Mouse (Mus musculus): ENCODE data around the gene Haus6. TPM values are rescaled to one million over a fixed set of nuclear protein-coding genes. Genes with fewer than 3 reads are reported as not detected.
A peak's percentile ranks its signal among the peaks of the same experiment; 100 is the strongest.

Gene Haus6
- total and polyA plus RNA-seq, 3 experiments, result 23.4 to 35.9 (median 26.3) TPM

GRCm38 (mm10) chr4:86580056-86580455, 31.8 kb downstream of the Haus6 start (continued):
- TF ChIP-seq E2F4 (IDR thresholded peaks at IDR 0.05; ENCODE audit: insufficient replicate concordance, low read depth, low read length), result no peak
- peak; percentile 94 for TF ChIP-seq EP300 (IDR thresholded peaks at IDR 0.05; ENCODE audit: low read length)
- TF ChIP-seq POLR2AphosphoS2 (IDR thresholded peaks at IDR 0.05; ENCODE audit: low read depth, low read length), result no peak
- no peak for TF ChIP-seq RCOR1 (conservative IDR thresholded peaks at IDR 0.05; ENCODE audit: low read depth, low read length)
- TF ChIP-seq ELF1 (IDR thresholded peaks at IDR 0.05; ENCODE audit: low read depth, low read length), result no peak
- TF ChIP-seq SMC3 (IDR thresholded peaks at IDR 0.05; ENCODE audit: low read depth, low read length), result no peak
- no peak for TF ChIP-seq CTCF (conservative IDR thresholded peaks at IDR 0.05 in 1 of 2, IDR thresholded peaks at IDR 0.05 in 1 of 2; ENCODE audit: low read depth in 2 of 2, low read length in 2 of 2)
- no peak for TF ChIP-seq MXI1 (IDR thresholded peaks at IDR 0.05; ENCODE audit: low read depth, low read length)
- TF ChIP-seq NELFE (IDR thresholded peaks at IDR 0.05; ENCODE audit: low read depth, low read length), result no peak

- peaks cover 10 to 47% of the 10 kb centered on the region in 2 experiments for H3K4me1 ChIP-seq (ENCODE audit: control insufficient read depth in 1 of 2, insufficient read depth in 2 of 2)
- no peak for DNase-seq (ENCODE audit: extremely low read depth)
Observed at GRCm38 (mm10) chr4:86576630-86577225, 35.1 kb downstream of the Haus6 start.

GRCm38 (mm10) chr4:86576120-86576541, 35.7 kb downstream of the Haus6 start:
- in situ Hi-C loops (cut with MboI; ENCODE audit: low pct_ligation_motif_present, low pct_unique_long_range_greater_than_20kb, low sequenced_read_pairs) (loop anchor here (5.0 to 10.0 kb wide), 2 partner anchors 34 to 109 kb away; no protein-coding TSS in a partner anchor), dilution Hi-C loops (cut with MboI; ENCODE audit: extremely low pct_ligation_motif_present, extremely low pct_unique_long_range_greater_than_20kb, low sequenced_read_pairs) (no loop called here)
- Histone ChIP-seq H3K36me3 (replicated peaks in 1 of 2; ENCODE audit: control insufficient read depth in 1 of 2, insufficient read depth in 1 of 2, low read length in 1 of 2) (peaks cover 0 to 18% of the 10 kb centered on the region in 2 experiments), H3K27me3 (replicated peaks) (no peaks in the 10 kb centered on the region), H3K9me3 (replicated peaks; ENCODE audit: low read length) (no peaks in the 10 kb centered on the region), H3K4me2 (ENCODE audit: insufficient read depth, low read depth, poor library complexity, severe bottlenecking) (peak overlapping the region; percentile 79; the same call in 1 of the 2 replicates), H3K4me1 (ENCODE audit: control insufficient read depth in 1 of 2, insufficient read depth in 2 of 2) (peaks cover 10 to 43% of the 10 kb centered on the region in 2 experiments), H3K9ac (ENCODE audit: insufficient read depth, low read depth) (peak overlapping the region; percentile 86), H3K4me3 (replicated peaks in 1 of 3; ENCODE audit: low read depth in 2 of 3, low read length in 2 of 3, poor library complexity in 1 of 3) (peak overlapping the region; percentile 93 to 94 (median 94)), H3K79me2 (replicated peaks; ENCODE audit: control insufficient read depth, extremely low read depth, insufficient read depth, poor library complexity, severe bottlenecking) (peaks cover 33% of the 10 kb centered on the region), H3K27ac (ENCODE audit: insufficient read depth, low read depth) (peak overlapping the region; percentile 94)
- TF ChIP-seq MAX (IDR thresholded peaks at IDR 0.05; ENCODE audit: low read length) (0 out of 2 replicates have a peak, but pooled peaks have one; percentile 20), MXI1 (IDR thresholded peaks at IDR 0.05; ENCODE audit: low read depth, low read length) (0 out of 2 replicates have a peak, but pooled peaks have one; percentile 20), MYC (IDR thresholded peaks at IDR 0.05; ENCODE audit: low read depth, low read length) (no peak), SIN3A (IDR thresholded peaks at IDR 0.05; ENCODE audit: low read length) (peak; percentile 64)
- DNase-seq (ENCODE audit: extremely low read depth), result no peak

More at GRCm38 (mm10) chr4:86576630-86577225, 35.1 kb downstream of the Haus6 start:
- Histone ChIP-seq H3K36me3 (replicated peaks in 1 of 2; ENCODE audit: control insufficient read depth in 1 of 2, insufficient read depth in 1 of 2, low read length in 1 of 2) (peaks cover 0 to 20% of the 10 kb centered on the region in 2 experiments), H3K4me2 (ENCODE audit: insufficient read depth, low read depth, poor library complexity, severe bottlenecking) (peak overlapping the region; percentile 79; the same call in 1 of the 2 replicates), H3K27me3 (replicated peaks) (no peaks in the 10 kb centered on the region), H3K9me3 (replicated peaks; ENCODE audit: low read length) (no peaks in the 10 kb centered on the region), H3K79me2 (replicated peaks; ENCODE audit: control insufficient read depth, extremely low read depth, insufficient read depth, poor library complexity, severe bottlenecking) (peaks cover 33% of the 10 kb centered on the region), H3K27ac (ENCODE audit: insufficient read depth, low read depth) (peak overlapping the region; percentile 94), H3K4me3 (replicated peaks in 1 of 3; ENCODE audit: low read depth in 2 of 3, low read length in 2 of 3, poor library complexity in 1 of 3) (peak overlapping the region; percentile 93 to 94 (median 94)), H3K9ac (ENCODE audit: insufficient read depth, low read depth) (peak overlapping the region; percentile 86)
- in situ Hi-C loops (cut with MboI; ENCODE audit: low pct_ligation_motif_present, low pct_unique_long_range_greater_than_20kb, low sequenced_read_pairs) (loop anchor here (5.0 to 10.0 kb wide), 2 partner anchors 34 to 108 kb away; no protein-coding TSS in a partner anchor), dilution Hi-C loops (cut with MboI; ENCODE audit: extremely low pct_ligation_motif_present, extremely low pct_unique_long_range_greater_than_20kb, low sequenced_read_pairs) (no loop called here)
- no peak for TF ChIP-seq MAZ (IDR thresholded peaks at IDR 0.05; ENCODE audit: low read depth, low read length)
- no peak for TF ChIP-seq ZC3H11A (IDR thresholded peaks at IDR 0.05; ENCODE audit: low read depth, low read length)
- TF ChIP-seq KAT2A (IDR thresholded peaks at IDR 0.05; ENCODE audit: insufficient replicate concordance, low read length), result no peak
- TF ChIP-seq MAX (IDR thresholded peaks at IDR 0.05; ENCODE audit: low read length), result no peak
- no peak for TF ChIP-seq PAX5 (IDR thresholded peaks at IDR 0.05; ENCODE audit: low read length)
- TF ChIP-seq JUND (conservative IDR thresholded peaks at IDR 0.05; ENCODE audit: low read depth, low read length), result no peak
- TF ChIP-seq NRF1 (IDR thresholded peaks at IDR 0.05; ENCODE audit: low read depth, low read length), result no peak
- no peak for TF ChIP-seq JUN (IDR thresholded peaks at IDR 0.05; ENCODE audit: insufficient read depth, low read depth, low read length)
- no peak for TF ChIP-seq USF1 (IDR thresholded peaks at IDR 0.05; ENCODE audit: low read depth, low read length)
- no peak for TF ChIP-seq CHD1 (IDR thresholded peaks at IDR 0.05; ENCODE audit: low read depth, low read length)
- TF ChIP-seq GABPA (IDR thresholded peaks at IDR 0.05; ENCODE audit: insufficient replicate concordance, low read depth, low read length), result no peak
- no peak for TF ChIP-seq POLR2AphosphoS2 (IDR thresholded peaks at IDR 0.05; ENCODE audit: low read depth, low read length)

Measured in CH12.LX (cell line).